Mouse (Mus musculus) stomach, embryonic 16.5 days (tissue): ENCODE measurements around the gene Jup. TPM values are rescaled to one million over a fixed set of nuclear protein-coding genes. Genes with fewer than 3 reads are reported as not detected.

Experiments used
- ATAC-seq: fragments of 200-750 bp; cut with Nextera tagmentation; 2 replicates; pipeline ENCODE4 v1.8.0; 2017; ENCODE audit warnings: moderate number of reproducible peaks, moderate TSS enrichment; ENCODE audit not compliant: insufficient read depth, low FRiP score
- H3K27ac ChIP-seq: fragments of 300-500 bp; sonication (generic); 2 replicates; pipeline ENCODE4 v1.5.1; 2014; ENCODE audit warnings: low read length
- H3K27me3 ChIP-seq: fragments of 300-500 bp; sonication (generic); 2 replicates; pipeline ENCODE4 v1.6.1; 2014; ENCODE audit warnings: low read length, control low read depth, mixed read lengths; ENCODE audit not compliant: control insufficient read depth, insufficient read depth
- H3K36me3 ChIP-seq: fragments of 300-500 bp; sonication (generic); 2 replicates; pipeline ENCODE4 v1.6.1; 2014; ENCODE audit warnings: low read length; ENCODE audit not compliant: control insufficient read depth, insufficient read depth
- H3K4me1 ChIP-seq: fragments of 300-500 bp; sonication (generic); 2 replicates; pipeline ENCODE4 v1.6.1; 2014; ENCODE audit warnings: low read length, control low read depth, mixed read lengths; ENCODE audit not compliant: control insufficient read depth, insufficient read depth
- H3K4me2 ChIP-seq: fragments of 300-500 bp; sonication (generic); 2 replicates; pipeline ENCODE4 v1.6.1; 2014; ENCODE audit warnings: low read depth, low read length, mixed read lengths
- H3K4me3 ChIP-seq: fragments of 300-500 bp; sonication (generic); replicated peaks from 2 replicates; pipeline ENCODE4 v1.5.1; 2014; ENCODE audit warnings: mild to moderate bottlenecking, low read length
- H3K9ac ChIP-seq: fragments of 300-500 bp; sonication (generic); 2 replicates; pipeline ENCODE4 v1.6.1; 2014; ENCODE audit warnings: low read length
- H3K9me3 ChIP-seq: fragments of 300-500 bp; sonication (generic); replicated peaks from 2 replicates; pipeline ENCODE4 v1.6.1; 2016; ENCODE audit warnings: low read length, control low read depth; ENCODE audit not compliant: control insufficient read depth
- WGBS: fragments of 180-500 bp; shearing (Covaris S2); extraction: QIAGEN DNeasy Blood & Tissue Kit; methylation state at CpG from one replicate; pipeline ENCODE4 v1.1.7; 2014; 5-methylcytosine and 5-hydroxymethylcytosine counted together
- polyA plus RNA-seq: library from polyadenylated mRNA; unstranded; fragments of >200 nt; fragmentation: Nextera tagmentation; extraction: Ambion mirVana; gene quantifications from 2 replicates; pipeline ENCODE4 v1.2.1, GENCODE M21; 2015

Gene Jup
- polyA plus RNA-seq, 1 experiment from 2014 or later = 247 TPM

GRCm38 (mm10) chr11:100402682-100403081, 5.1 kb upstream of the Jup start:
- H3K4me2 ChIP-seq = no peak overlapping the region
- H3K36me3 ChIP-seq = no peaks in the 10 kb centered on the region
- peak; percentile 60 for ATAC-seq
- WGBS = 57% methylated on average over 2 of the region's 2 CpGs
- peaks cover 25% of the 10 kb centered on the region; the same call in 1 of the 2 replicates for H3K4me1 ChIP-seq
- H3K4me3 ChIP-seq = no peak overlapping the region
- no peak overlapping the region for H3K9ac ChIP-seq
- H3K27me3 ChIP-seq = no peaks in the 10 kb centered on the region
- peak overlapping the region; percentile 77 for H3K27ac ChIP-seq
- H3K9me3 ChIP-seq = no peaks in the 10 kb centered on the region

- ATAC-seq = no peak
- Histone ChIP-seq H3K4me3 (no peak overlapping the region), H3K36me3 (no peaks in the 10 kb centered on the region), H3K4me1 (peaks cover 25% of the 10 kb centered on the region; the same call in 1 of the 2 replicates), H3K9me3 (no peaks in the 10 kb centered on the region), H3K9ac (no peak overlapping the region; the same call in 1 of the 2 replicates), H3K27ac (peak overlapping the region; percentile 77), H3K27me3 (no peaks in the 10 kb centered on the region), H3K4me2 (no peak overlapping the region)
- 30% methylated on average over 6 of the region's 6 CpGs for WGBS
Observed at GRCm38 (mm10) chr11:100402240-100402639, 4.7 kb upstream of the Jup start.

- Histone ChIP-seq H3K9ac (no peak overlapping the region), H3K27ac (no peak overlapping the region; the same call in 1 of the 2 replicates)
Observed at GRCm38 (mm10) chr11:100400842-100401241, 3.3 kb upstream of the Jup start.

DNA sequence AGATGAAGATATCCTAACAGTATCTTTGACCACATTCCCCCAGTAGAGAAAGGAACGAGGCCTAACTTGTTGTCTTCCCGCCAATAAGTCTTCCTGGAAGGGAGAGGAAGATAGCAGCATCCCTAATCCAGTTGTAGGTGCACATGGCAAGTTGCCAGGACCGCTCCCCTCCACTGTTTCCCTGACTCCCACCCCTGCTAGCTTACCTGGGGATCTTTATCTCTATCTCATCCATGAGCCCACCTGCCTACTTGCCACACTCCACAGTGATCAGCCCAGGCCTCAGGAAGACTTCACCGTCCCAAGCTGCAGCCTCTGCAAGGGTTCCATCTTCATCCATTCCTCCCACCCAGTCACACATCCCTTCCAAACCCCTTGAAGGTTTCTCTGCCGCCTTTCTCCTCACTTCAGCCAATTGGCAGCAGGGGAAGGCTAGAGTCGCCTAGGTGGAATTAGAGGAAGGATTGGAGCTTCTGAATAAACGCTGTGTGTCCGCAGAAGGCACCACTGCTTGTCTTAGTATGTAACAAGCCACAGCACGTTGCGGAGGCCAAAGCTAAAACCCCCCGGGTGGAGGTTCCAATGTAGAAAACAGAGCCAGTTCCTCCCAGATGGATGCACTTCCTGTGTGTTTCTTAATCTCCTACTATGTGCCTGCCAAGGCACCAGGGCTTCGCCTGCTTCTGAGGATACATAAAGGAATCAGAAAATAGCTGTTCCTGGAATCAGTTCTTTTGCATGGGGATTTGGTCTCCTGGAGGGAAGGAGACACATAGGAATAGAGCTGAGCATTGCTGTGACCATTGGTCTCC, 2.4 kb upstream of the Jup start:
- no peaks in the 10 kb centered on the region for H3K27me3 ChIP-seq
- no peak for ATAC-seq
- no peak overlapping the region for H3K4me3 ChIP-seq
- no peaks in the 10 kb centered on the region for H3K36me3 ChIP-seq
- peak overlapping the region; percentile 43; the same call in 1 of the 2 replicates for H3K27ac ChIP-seq
- H3K4me2 ChIP-seq = no peak overlapping the region
- H3K9me3 ChIP-seq = no peaks in the 10 kb centered on the region
- 70% methylated on average over 12 of the region's 12 CpGs for WGBS
- no peak overlapping the region for H3K9ac ChIP-seq
- peaks cover 36% of the 10 kb centered on the region for H3K4me1 ChIP-seq

More at GRCm38 (mm10) chr11:100400842-100401241, 3.3 kb upstream of the Jup start:
- Histone ChIP-seq H3K9me3 (no peaks in the 10 kb centered on the region), H3K4me2 (no peak overlapping the region), H3K4me3 (no peak overlapping the region), H3K27me3 (no peaks in the 10 kb centered on the region), H3K4me1 (peaks cover 27% of the 10 kb centered on the region; the same call in 1 of the 2 replicates), H3K36me3 (no peaks in the 10 kb centered on the region)
- ATAC-seq = no peak
- 67% methylated on average over 6 of the region's 6 CpGs for WGBS

GRCm38 (mm10) chr11:100399320-100399719, 1.8 kb upstream of the Jup start:
- no peak for ATAC-seq
- 57% methylated on average over 9 of the region's 9 CpGs for WGBS
- Histone ChIP-seq H3K4me1 (peaks cover 42% of the 10 kb centered on the region), H3K9me3 (no peaks in the 10 kb centered on the region), H3K27me3 (no peaks in the 10 kb centered on the region), H3K4me2 (no peak overlapping the region), H3K27ac (peak overlapping the region; percentile 68), H3K9ac (no peak overlapping the region), H3K36me3 (no peaks in the 10 kb centered on the region), H3K4me3 (no peak overlapping the region)

DNA sequence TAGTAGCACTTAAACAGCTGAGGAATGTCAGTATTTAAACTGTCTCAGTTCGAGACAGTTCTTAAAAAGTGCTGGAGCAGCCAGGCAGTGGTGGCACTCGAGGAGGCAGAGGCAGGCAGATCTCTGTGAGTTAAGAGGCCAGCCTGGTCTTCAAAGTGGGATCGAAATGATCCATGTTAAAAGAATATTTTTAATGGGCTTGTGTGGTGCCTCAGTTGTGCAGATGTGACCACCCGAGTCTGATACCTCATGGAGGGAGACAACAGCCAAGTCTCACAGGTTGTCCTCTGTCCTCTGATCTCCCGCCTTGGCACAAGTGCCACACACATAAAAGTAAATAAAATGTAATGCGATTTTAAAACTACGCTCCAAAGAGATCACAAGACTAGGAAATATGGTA, 954 bp upstream of the Jup start:
- H3K27ac ChIP-seq = peak overlapping the region; percentile 66

DNA sequence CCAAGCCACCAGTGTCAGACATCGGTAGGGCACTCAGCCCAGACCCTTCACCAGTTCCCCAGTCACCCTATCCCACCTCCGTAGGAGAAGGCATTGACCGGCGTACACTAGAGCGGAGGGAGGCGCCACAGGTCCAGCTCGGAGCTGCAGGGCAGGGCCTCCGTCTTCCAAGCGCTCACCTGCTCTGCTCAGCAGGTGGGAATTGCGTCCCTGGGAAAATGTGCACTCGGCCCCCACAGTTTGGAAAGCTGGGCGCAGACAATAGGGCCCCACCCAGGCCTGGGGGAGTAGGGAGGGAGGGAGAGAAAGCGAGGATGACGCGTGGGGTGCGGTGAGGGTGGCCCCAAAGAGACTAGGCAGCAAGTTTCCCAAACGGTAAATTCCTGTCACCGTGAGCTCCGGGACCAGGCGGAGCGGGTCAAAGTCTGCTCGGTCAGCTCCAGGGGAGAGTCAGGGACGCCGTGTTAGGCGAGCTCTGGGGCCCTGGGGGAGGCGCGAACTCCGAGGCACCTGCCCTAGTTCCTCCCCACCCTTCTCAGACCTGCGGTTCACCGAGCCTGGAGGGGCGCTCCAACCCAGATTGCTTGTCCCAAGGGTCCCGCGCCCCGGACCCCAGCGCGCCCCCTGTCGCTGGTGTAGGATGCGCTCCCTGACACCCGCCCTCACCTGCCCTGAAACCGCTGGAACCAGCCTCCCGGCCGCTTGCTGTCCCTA, 520 bp downstream of the Jup start:
- ATAC-seq = peak; percentile 21
- 1% methylated on average over 42 of the region's 42 CpGs for WGBS
- Histone ChIP-seq H3K4me3 (peak overlapping the region; percentile 84), H3K9ac (peak overlapping the region; percentile 90), H3K4me1 (peaks cover 43% of the 10 kb centered on the region), H3K9me3 (no peaks in the 10 kb centered on the region), H3K36me3 (no peaks in the 10 kb centered on the region), H3K27me3 (no peaks in the 10 kb centered on the region), H3K4me2 (peak overlapping the region; percentile 73), H3K27ac (peak overlapping the region; percentile 97)

More for the DNA sequence above, 954 bp upstream of the Jup start:
- Histone ChIP-seq H3K4me1 (peaks cover 43% of the 10 kb centered on the region), H3K9ac (no peak overlapping the region), H3K4me3 (no peak overlapping the region), H3K4me2 (no peak overlapping the region), H3K36me3 (no peaks in the 10 kb centered on the region), H3K27me3 (no peaks in the 10 kb centered on the region), H3K9me3 (no peaks in the 10 kb centered on the region)
- WGBS = 92% methylated on average over 7 of the region's 7 CpGs
- ATAC-seq = no peak

DNA sequence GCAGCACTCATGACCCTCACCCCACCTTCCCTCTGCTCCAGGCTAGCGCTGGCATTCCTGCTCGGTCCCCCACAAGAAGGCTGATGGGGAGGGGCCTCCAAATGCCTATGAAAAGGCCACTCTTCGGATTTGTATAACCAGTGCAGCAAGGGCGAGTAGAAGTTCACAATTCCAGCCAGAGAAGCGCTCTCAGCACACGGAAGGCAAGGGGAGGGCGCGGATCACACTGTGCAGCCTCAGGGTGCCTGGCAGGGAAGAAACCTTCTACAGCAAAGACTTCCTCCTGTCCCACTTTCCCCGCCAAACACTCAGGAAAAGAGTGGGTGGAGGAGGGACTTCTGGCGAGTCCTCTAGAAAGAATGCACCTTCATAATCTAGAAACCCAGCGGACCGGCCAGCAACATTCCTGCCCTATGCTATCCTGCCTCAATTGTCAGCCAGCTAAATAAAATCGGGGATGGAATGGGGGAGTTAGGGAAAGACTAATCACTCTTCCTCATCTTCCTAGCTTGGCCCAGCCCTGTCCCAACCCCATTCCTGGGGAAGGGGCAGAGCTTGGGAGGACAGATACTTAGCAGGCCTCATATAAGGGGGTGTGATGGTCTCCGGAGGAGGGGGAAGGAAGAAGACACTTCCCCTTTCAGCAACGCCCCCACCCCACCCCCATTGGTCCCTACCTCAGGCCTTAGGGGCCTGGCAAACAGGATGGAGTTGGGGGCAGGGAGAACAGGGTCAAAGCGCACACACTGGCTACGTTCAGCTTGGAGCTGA, 1.5 kb downstream of the Jup start:
- Histone ChIP-seq H3K27ac (peak overlapping the region; percentile 97), H3K4me1 (peaks cover 51% of the 10 kb centered on the region), H3K9ac (peak overlapping the region; percentile 90), H3K4me2 (peak overlapping the region; percentile 73), H3K27me3 (no peaks in the 10 kb centered on the region), H3K36me3 (no peaks in the 10 kb centered on the region), H3K9me3 (no peaks in the 10 kb centered on the region), H3K4me3 (peak overlapping the region; percentile 84)
- ATAC-seq = no peak
- 25% methylated on average over 17 of the region's 17 CpGs for WGBS
